In the genomic region with DNA sequence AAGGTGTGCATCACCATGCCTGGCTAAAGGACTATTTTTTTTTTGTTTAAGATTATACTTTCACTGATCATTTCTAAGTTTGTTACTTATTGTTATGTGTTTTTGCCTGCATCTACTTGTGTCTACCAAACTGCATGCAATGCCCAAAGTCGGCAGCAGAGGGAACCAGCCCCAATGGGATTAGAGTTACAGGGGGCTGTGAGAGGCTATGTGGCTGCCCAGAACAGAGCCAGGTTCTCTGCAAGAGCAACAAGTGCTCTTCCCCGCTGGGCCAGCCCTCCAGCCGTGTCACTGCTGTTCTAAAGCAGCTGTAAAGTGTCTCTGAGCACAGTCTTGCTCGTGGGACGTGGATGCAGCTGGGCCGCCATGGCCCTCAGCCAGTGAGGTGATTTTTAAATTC, we compare ENCODE assay signal across 8 mouse cellular contexts. TPM values are rescaled to one million over a fixed set of nuclear protein-coding genes. Genes with fewer than 3 reads are reported as not detected.
DNase-seq lines count a peak whose midpoint lies in the region; ATAC-seq and TF ChIP-seq lines count a peak whose summit lies in the region.
"Had no signal": no experiment of that assay in that cellular context is flagged by ENCODE, and none has a peak within 500 bp of the region (broad histone marks: within the 10 kb centered on the region; RNA-seq: fewer than 3 reads in every experiment).

No protein-coding gene starts in this region.

- H3K36me3 ChIP-seq in midbrain, embryonic 14.5 days (ENCODE audit: control insufficient read depth, insufficient read depth, low read length): no peaks in the 10 kb centered on the region
- H3K36me3 ChIP-seq in midbrain, embryonic 15.5 days (replicated peaks): no peaks in the 10 kb centered on the region
- H3K36me3 ChIP-seq in liver, embryonic 13.5 days: no peaks in the 10 kb centered on the region
- H3K36me3 ChIP-seq: midbrain, embryonic 12.5 days had no signal

- no peak for TF ChIP-seq POLR2A in brain, embryonic 14.5 days (IDR thresholded peaks at IDR 0.05; ENCODE audit: borderline replicate concordance, extremely low read depth, insufficient read depth, insufficient read length, poor library complexity, severe bottlenecking)

- H3K9me3 ChIP-seq in midbrain, embryonic 14.5 days (ENCODE audit: control insufficient read depth, low read length): no peaks in the 10 kb centered on the region
- no peaks in the 10 kb centered on the region for H3K9me3 ChIP-seq in midbrain, embryonic 15.5 days
- no peaks in the 10 kb centered on the region for H3K9me3 ChIP-seq in liver, embryonic 13.5 days (replicated peaks)
- H3K9me3 ChIP-seq: midbrain, embryonic 12.5 days had no signal

- 0 out of 2 replicates have a peak, but pooled peaks cover 7% of the 10 kb centered on the region for H3K27me3 ChIP-seq in midbrain, embryonic 14.5 days (ENCODE audit: control insufficient read depth, insufficient read depth, low read length)
- H3K27me3 ChIP-seq in midbrain, embryonic 15.5 days (replicated peaks): no peaks in the 10 kb centered on the region; the same call in 1 of the 2 replicates
- no peaks in the 10 kb centered on the region for H3K27me3 ChIP-seq in liver, embryonic 13.5 days

- peaks cover 1% of the 10 kb centered on the region; the same call in 1 of the 2 replicates for H3K4me1 ChIP-seq in midbrain, embryonic 14.5 days (ENCODE audit: control insufficient read depth, insufficient read depth, low read length)
- peaks cover 3% of the 10 kb centered on the region for H3K4me1 ChIP-seq in midbrain, embryonic 15.5 days
- H3K4me1 ChIP-seq in liver, embryonic 13.5 days (replicated peaks): peaks cover 4% of the 10 kb centered on the region; the same call in 1 of the 2 replicates

- intact Hi-C loops in gastrocnemius, postnatal 36 days (cut with DNase I): loop anchor here (5.0 kb wide), 1 partner anchor 52 kb away; no protein-coding TSS in a partner anchor

- peak; percentile 69 for TF ChIP-seq CTCF in brain, embryonic 14.5 days (IDR thresholded peaks at IDR 0.05; ENCODE audit: borderline replicate concordance, extremely low read depth, insufficient read depth, insufficient read length)

- H3K4me3 ChIP-seq in midbrain, embryonic 14.5 days (replicated peaks; ENCODE audit: low read depth, low read length): no peak overlapping the region
- no peak overlapping the region for H3K4me3 ChIP-seq in midbrain, embryonic 15.5 days
- no peak overlapping the region for H3K4me3 ChIP-seq in liver, embryonic 13.5 days (replicated peaks)
- H3K4me3 ChIP-seq: midbrain, embryonic 12.5 days had no signal

- peak; percentile 66 for DNase-seq in midbrain, embryonic 14.5 days
- peak; percentile 61 for DNase-seq in MN1 (ENCODE audit: low spot score)
- peak; percentile 60 for DNase-seq in brain, embryonic 14.5 days (ENCODE audit: low read depth)
- DNase-seq in gastrocnemius, postnatal 36 days: peak; percentile 35 to 37
- DNase-seq in liver, embryonic 13.5 days: peak; percentile 14
- peak; percentile 70 for DNase-seq in right cerebral cortex, postnatal 4 days

- 22% methylated on average over 6 of the region's 6 CpGs for WGBS in midbrain, embryonic 14.5 days
- WGBS in midbrain, embryonic 15.5 days: 21% methylated on average over 6 of the region's 6 CpGs
- 38% methylated on average over 6 of the region's 6 CpGs for whole genome bisulfite sequencing in liver, embryonic 13.5 days (ENCODE audit: insufficient replicate concordance)

- H3K27ac ChIP-seq in midbrain, embryonic 14.5 days (replicated peaks; ENCODE audit: low read depth, low read length): no peak overlapping the region
- no peak overlapping the region for H3K27ac ChIP-seq in midbrain, embryonic 15.5 days
- no peak overlapping the region for H3K27ac ChIP-seq in liver, embryonic 13.5 days
- H3K27ac ChIP-seq: midbrain, embryonic 12.5 days had no signal

- H3K4me2 ChIP-seq in midbrain, embryonic 14.5 days (ENCODE audit: low read length): no peak overlapping the region
- H3K4me2 ChIP-seq in midbrain, embryonic 15.5 days: no peak overlapping the region
- no peak overlapping the region for H3K4me2 ChIP-seq in liver, embryonic 13.5 days
- H3K4me2 ChIP-seq: midbrain, embryonic 12.5 days had no signal

- no peak overlapping the region for H3K9ac ChIP-seq in midbrain, embryonic 14.5 days (replicated peaks; ENCODE audit: low read length)
- H3K9ac ChIP-seq in midbrain, embryonic 15.5 days: no peak overlapping the region
- no peak overlapping the region for H3K9ac ChIP-seq in liver, embryonic 13.5 days
- H3K9ac ChIP-seq: midbrain, embryonic 12.5 days had no signal

- no peak for ATAC-seq in midbrain, embryonic 14.5 days (ENCODE audit: low FRiP score, low TSS enrichment)
- ATAC-seq in midbrain, embryonic 15.5 days (replicated peaks): no peak
- no peak for ATAC-seq in liver, embryonic 13.5 days (ENCODE audit: low read depth)

RNA-seq across cellular contexts. Expression of a gene that starts 31.1 kb away (rescaled TPM):
- 0.46 and 0.69 TPM in 2 replicates for polyA plus RNA-seq in midbrain, embryonic 14.5 days (2014; fragmentation: Nextera tagmentation; extraction: Ambion mirVana)
- 0.90 and 1.1 TPM in 2 replicates for polyA plus RNA-seq in midbrain, embryonic 15.5 days (2015; fragmentation: Nextera tagmentation; extraction: Ambion mirVana)
- 1.5 and 1.8 TPM in 2 replicates for polyA plus RNA-seq in brain, embryonic 14.5 days (2012; rRNA removed)
- under 1 TPM in 1 of 2 experiments, not detected in 1; 0.12 TPM for total RNA-seq in gastrocnemius, postnatal 36 days (2021)
- 0.10 and 0.13 TPM in 2 replicates for polyA plus RNA-seq in liver, embryonic 13.5 days (2015; fragmentation: Nextera tagmentation; extraction: Ambion mirVana)

RNA-seq across cellular contexts. Expression of a gene that starts 31.3 kb away (rescaled TPM):
- polyA plus RNA-seq in midbrain, embryonic 14.5 days (2014; fragmentation: Nextera tagmentation; extraction: Ambion mirVana): 29.2 and 30.6 TPM in 2 replicates
- 24.2 and 26.4 TPM in 2 replicates for polyA plus RNA-seq in midbrain, embryonic 15.5 days (2015; fragmentation: Nextera tagmentation; extraction: Ambion mirVana)
- 15.4 and 16.0 TPM in 2 replicates for polyA plus RNA-seq in brain, embryonic 14.5 days (2012; rRNA removed)
- 10 to 100 TPM; 48.3 to 53.0 TPM for total RNA-seq in gastrocnemius, postnatal 36 days (2021)
- 16.2 and 17.1 TPM in 2 replicates for polyA plus RNA-seq in liver, embryonic 13.5 days (2015; fragmentation: Nextera tagmentation; extraction: Ambion mirVana)

Comparison
In these comparisons a context has a peak if more than half of its experiments do, and no peak if none do; other contexts are left out.
1. DNase-seq: peak in every context shown above with its lines; median percentile 70 in right cerebral cortex, postnatal 4 days; 66 in midbrain, embryonic 14.5 days; 61 in MN1; 60 in brain, embryonic 14.5 days; 36 in gastrocnemius, postnatal 36 days; 14 in liver, embryonic 13.5 days.